Mouse (Mus musculus) NIH3T3 (cell line): ENCODE measurements around the gene Nmt1.

ENCODE experiments used
- DNase-seq: peaks from one replicate; pipeline ENCODE4 v3.0.0-alpha.2; 2012; ENCODE audit warnings: low read depth

Gene Nmt1

DNA sequence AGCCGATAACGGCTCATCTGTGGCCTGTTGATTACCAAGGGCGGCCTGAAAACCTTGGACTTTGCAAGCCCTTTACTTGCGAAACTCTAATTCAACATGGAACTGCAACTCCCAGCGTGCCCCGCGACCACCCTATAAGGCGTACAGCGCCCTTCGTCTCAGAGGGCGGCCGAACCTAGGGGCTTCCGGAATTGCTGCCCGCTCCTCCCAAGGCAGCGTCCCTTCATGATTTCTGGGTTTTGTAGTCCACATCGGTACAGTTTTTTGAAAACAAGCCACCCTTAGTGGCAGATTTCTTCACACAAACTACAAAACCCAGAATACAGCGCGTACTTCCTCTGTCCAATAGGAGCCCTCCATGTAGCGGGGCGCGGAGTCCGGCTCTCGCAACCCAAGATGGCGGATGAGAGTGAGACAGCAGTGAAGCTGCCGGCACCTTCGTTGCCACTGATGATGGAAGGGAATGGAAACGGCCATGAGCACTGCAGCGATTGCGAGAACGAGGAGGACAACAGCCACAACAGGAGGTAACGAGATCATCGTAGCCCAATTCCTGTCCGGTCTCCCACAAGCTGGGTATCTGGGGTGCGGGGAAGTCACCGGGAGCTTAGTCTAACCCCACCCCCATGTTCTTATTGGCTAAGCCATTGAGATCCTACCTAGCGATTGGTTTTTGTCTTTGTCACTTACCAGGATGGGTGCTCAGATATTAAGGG lies at the start of gene Nmt1, which contains the start of gene Dcakd:
TSS of gene Nmt1 (plus strand) at position 15 of the 716 bp plus-strand sequence.
TSS of gene Dcakd (minus strand) at position 158 of the 716 bp plus-strand sequence.
- DNase-seq: peak; percentile 96

GRCm38 (mm10) chr11:102981151-102981890 lies 46.7 kb upstream of the Nmt1 start:
- DNase-seq: no peak

- DNase-seq: no peak
Observed at GRCm38 (mm10) chr11:102984086-102984485, 43.9 kb upstream of the Nmt1 start.

- no peak for DNase-seq
Observed at GRCm38 (mm10) chr11:102984615-102985014, 43.4 kb upstream of the Nmt1 start.

DNA sequence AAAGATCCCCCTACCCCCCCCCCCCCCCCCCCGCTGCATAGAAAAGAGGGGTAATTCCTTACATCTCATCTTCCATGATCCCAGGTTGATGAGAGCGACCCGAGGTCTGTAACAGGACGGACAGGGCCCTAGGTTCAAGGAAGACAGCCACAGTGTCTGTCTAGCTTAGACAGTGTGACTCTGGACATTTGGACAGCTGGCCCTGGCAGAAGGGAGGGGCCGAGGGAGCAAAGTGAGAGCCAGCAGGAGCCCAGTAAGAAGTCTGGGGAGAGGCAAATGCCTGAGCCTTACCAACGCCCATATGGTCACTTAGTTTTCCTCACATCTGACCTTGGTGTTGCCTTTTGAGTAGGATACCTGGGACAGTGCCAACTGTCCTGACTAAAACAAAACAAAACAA lies 42.8 kb upstream of the Nmt1 start:
- no peak for DNase-seq

DNA sequence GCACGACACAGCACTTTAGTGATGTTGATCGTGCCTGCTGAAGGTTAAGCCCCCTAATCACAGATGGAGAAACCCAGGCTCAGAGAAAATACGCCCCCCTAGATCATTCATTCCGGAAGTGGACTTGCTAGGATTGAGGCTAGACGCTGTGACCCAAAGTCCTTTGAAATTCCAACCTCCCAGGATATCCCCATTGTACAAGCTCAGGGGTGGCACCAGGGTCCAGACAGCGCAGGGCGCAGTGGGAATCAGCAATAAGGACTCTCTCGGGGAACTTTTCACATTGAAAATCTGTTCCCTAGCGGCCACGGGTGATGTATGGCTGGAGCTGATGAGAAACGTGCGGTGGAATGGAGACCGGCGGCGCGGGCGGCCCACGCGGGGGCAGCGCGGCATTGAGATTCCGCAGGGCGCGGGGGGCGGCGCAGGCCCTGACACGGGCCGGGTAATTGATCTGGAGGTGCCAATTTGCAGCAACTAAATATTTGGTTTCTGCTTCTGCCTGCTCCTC lies 38.3 kb upstream of the Nmt1 start:
- no peak for DNase-seq

GRCm38 (mm10) chr11:102990152-102990663 lies 37.8 kb upstream of the Nmt1 start:
- peak; percentile 29 for DNase-seq

DNA sequence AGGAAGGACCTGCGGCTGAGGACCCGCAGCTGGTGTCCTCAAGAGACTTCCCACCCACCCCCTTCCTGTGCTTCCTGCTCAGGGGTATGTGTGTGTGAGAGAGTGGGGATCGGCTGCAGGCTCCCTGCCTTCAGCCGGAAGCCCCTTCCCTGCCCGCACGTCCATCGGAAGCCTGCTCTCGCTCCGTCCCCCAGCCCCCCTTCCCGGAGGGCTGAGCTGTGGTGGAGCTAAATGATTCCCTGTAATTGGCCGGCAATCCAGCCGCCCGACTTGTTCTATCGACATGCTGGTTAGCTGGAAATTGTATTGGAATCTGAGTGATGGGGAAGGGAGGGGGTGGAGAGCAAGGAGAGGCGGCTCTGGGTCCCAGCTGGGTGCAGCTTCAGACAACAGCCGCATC lies 36.3 kb upstream of the Nmt1 start:
- DNase-seq: no peak

- peak; percentile 84 for DNase-seq
Observed at GRCm38 (mm10) chr11:102992940-102993339, 35.0 kb upstream of the Nmt1 start.

- DNase-seq: no peak
Observed at GRCm38 (mm10) chr11:102993420-102994029, 34.5 kb upstream of the Nmt1 start.

DNA sequence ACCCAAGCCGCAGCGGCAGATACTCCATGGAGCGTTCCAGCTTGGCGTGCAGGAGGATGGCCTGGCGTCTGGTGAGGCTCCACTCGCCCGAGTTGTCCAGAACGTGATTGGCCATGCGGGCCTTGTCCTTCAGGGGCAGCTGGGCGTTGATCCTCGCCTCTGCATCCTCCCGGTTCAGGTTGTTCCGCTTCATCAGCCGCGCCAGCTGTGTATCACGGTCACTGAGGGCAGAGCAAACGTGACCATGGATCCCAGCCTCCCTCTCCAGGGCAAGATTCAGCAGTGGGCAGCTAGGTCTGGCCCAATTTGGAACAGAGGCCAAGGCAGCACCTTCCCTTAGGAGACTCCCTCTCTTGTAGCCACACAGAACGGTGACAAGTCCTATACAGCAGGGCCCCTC lies 33.0 kb upstream of the Nmt1 start:
- DNase-seq: no peak

GRCm38 (mm10) chr11:102996385-102996784 lies 31.6 kb upstream of the Nmt1 start:
- peak; percentile 79 for DNase-seq

DNA sequence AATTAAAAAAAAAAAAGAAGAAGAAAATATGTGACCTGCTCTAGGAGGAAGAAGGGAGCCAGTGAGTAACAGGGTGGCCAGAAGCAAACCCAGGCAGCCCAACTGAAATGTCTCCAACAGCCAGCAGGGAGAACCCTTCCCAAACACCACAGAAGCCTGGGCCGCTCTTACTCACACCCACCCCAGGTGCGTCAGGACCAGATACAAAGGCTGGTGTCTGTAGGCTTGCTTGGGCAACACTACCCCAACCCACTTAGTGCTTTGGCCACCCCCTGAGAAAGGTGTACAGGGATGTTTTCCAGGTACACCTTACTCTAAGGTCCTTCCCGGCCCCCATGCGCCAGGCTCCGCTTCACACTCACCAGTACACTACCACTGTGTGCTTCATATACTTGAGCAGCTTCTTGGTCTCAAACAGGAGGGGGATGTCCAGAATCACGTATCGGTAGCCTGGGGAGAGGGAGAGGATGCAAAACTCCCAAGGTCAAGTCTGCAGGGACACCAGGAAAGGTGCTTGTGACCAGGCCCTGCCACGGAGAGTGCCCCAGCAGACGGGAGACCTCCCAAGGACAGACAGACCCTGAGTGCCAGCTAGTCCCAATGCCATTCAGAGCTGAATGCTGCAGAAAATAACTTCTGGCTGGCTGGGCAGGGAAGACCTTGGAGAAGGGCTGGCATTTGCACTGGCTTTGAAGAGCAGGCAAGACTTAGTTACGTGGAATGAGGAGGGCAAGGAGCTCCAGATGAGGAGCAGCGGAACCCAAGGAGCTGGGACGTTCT lies 30.8 kb upstream of the Nmt1 start:
- DNase-seq: peak; percentile 28

DNA sequence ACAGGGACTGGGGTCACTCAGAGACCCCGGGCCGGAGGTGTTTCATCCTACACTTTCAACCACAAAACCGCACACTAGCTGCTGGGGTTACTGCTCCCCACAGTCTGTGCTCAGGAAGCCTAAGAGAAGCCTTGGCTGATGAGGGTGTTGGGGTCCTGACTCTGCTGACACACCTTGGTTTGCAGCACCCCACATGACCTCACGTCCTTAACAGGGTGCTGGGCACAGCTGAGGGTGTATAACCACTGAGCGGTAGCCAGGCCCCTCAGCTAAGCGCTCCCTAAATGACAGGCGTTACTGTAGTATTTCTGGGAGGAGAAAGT lies 29.8 kb upstream of the Nmt1 start:
- DNase-seq: no peak

DNA sequence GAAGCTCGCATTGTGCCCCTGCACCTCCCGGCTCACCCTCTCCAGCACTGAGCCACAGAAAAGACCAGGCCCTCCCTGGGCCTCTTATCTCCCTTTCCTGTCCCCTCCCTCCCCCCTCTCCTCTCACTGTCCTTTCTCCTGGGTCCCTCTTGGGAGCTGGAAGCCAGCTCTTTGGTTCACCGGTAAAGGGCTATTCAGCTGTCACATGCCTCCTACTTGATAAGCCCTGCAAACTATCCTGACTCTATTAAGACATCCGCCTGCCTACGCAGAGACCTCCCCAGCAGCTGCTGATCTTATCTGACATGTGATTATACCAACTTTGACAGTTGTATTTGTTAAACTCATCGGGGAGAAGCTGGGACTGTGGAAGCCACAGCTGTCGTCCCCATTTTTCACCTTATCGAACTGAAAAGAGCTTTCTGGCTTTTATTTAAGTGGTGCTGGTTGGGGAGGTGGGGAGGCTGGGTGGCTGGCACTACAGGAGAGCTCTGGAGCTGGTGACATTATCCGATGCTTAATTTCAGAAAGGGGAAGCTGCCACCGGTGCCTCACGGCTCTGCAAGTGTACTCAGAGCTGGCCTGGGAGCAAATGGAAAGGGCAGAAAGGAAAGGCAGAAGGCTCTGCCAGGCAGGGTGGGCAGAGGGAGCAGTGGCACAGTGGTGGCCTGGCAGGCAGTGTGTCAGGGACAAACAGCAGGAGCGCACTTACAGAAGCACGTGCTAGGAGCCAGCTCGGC lies 29.2 kb upstream of the Nmt1 start:
- no peak for DNase-seq

DNA sequence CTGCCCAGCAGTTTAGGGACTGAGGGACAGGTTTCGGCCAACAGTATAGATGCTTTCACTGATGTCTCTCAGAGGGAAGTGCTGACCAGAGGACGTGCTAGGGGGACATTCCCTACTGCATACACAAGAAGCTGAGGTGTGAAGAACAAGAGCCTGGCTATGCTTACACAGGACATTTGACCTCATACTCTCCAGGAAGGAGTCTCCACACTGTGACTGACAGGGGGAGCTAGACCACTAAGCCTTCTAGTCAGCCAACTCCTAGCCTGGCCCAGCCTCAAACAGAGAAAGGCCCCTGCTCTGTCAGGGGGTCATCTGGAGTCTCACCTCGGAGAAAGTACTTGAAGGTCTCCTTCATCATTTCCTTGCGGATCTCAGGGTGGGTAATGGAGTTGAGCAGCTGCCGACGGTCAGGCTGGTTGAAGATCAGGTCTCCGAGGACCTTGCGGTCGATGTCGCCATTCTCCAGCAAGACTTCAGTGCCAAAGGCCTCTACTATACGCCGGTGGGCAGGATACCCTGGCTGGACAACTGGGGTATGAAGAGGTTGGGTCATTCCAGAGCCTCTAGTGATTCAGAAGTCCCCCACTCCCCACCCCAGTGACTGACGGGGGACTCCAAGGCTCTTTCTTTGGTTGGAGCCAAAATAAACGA lies 28.5 kb upstream of the Nmt1 start:
- DNase-seq: no peak

- DNase-seq: no peak
Observed at GRCm38 (mm10) chr11:103000111-103000510, 27.9 kb upstream of the Nmt1 start.

- no peak for DNase-seq
Observed at GRCm38 (mm10) chr11:103001063-103001462, 26.9 kb upstream of the Nmt1 start.

GRCm38 (mm10) chr11:103003210-103003609 lies 24.8 kb upstream of the Nmt1 start:
- DNase-seq: peak; percentile 96

DNA sequence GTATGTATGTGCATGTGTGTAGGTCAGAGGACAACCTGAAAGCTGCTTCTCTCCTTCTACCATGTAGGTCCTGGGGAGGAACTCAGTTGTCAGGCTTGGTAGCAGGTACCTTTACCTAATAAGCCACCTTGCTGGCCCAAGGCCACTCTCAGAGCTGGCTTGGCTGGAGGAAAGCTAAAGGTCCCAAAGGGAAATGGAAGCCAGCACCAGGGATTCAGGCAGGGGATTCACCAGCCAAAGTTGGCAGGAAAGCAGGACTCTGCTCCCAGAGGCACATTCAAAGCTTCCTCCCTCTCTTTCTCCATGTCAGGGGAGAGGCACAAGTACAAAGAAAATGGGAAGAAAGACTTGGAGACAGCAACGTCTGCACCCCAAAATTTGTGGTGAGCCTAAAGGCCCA lies 23.1 kb upstream of the Nmt1 start:
- DNase-seq: no peak
